Mouse (Mus musculus) lung, postnatal 0 days (tissue): ENCODE measurements around the gene Arfgef2.

Experiments used
- CTCF ChIP-seq: IDR thresholded peaks from 2 replicates; pipeline ENCODE4 v1.5.1; 2016; ENCODE audit warnings: antibody characterized with exemption, mild to moderate bottlenecking
- EP300 ChIP-seq: IDR thresholded peaks from 2 replicates; pipeline ENCODE4 v1.6.1; 2016; ENCODE audit warnings: antibody characterized with exemption, mild to moderate bottlenecking, control low read depth

DNA sequence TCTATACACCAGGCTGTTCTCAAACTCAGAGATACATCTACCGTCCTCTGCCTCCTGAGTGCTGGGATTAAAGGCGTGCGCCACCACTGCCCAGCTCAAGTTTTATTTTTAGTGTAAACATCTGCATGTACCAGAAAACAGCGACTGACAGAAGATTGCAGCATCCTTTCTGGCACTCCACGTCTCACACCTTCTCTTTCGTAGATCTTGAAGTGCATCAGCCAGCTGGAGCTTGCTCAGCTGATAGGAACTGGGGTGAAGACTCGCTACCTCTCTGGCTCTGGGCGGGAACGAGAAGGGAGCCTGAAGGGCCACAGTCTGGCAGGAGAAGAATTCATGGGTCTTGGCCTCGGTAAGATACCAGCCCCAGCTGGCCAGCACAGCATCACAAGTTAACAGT is 60.1 kb downstream of the Arfgef2 start:
- TF ChIP-seq EP300 (no peak), CTCF (no peak)
